Mouse (Mus musculus) heart, adult 2 months (tissue): ENCODE data around the gene Rnf157.

Source experiments
- CTCF ChIP-seq: fragments of 200-600 bp; IDR thresholded peaks from 2 replicates; pipeline ENCODE4 v1.8.1; 2022; ENCODE audit warnings: antibody characterized with exemption, mild to moderate bottlenecking, moderate library complexity
- POLR2A ChIP-seq: fragments of 200-500 bp; IDR thresholded peaks from 2 replicates; pipeline ENCODE4 v1.6.1; 2011; ENCODE audit warnings: mild to moderate bottlenecking, low read depth, low read length, control low read depth; ENCODE audit not compliant: insufficient read depth

- TF ChIP-seq POLR2A (no peak), CTCF (no peak)
Measured at GRCm38 (mm10) chr11:116431428-116432077, 18.7 kb upstream of the Rnf157 start.
